Mouse (Mus musculus) erythroblast, embryonic 14.5 days (primary cell): ENCODE measurements around the gene Hnmt.

ENCODE experiments used
- GATA1 ChIP-seq: IDR thresholded peaks from 2 replicates; pipeline ENCODE4 v1.6.1; 2012; ENCODE audit warnings: low read length, inconsistent platforms, mixed read lengths
- TAL1 ChIP-seq: IDR thresholded peaks from 3 replicates; pipeline ENCODE4 v1.6.1; 2012; ENCODE audit warnings: low read length, inconsistent platforms, mixed read lengths

GRCm38 (mm10) chr2:23996830-23997229, 52.4 kb downstream of the Hnmt start:
- TF ChIP-seq TAL1: no peak
- no peak for TF ChIP-seq GATA1
